Mouse (Mus musculus) E14TG2a.4 (cell line): Measurements from ENCODE around the gene Tspan3.

Source experiments
- CTCF ChIP-seq: conservative IDR thresholded peaks from 2 replicates; pipeline ENCODE4 v1.5.1; 2014; ENCODE audit warnings: low read length
- NANOG ChIP-seq: IDR thresholded peaks from 2 replicates; pipeline ENCODE4 v1.6.1; 2014; ENCODE audit warnings: borderline replicate concordance, low read length, mixed read lengths
- POU5F1 ChIP-seq: IDR thresholded peaks from 2 replicates; pipeline ENCODE4 v1.6.1; 2014; ENCODE audit warnings: low read length, borderline replicate concordance

- TF ChIP-seq CTCF, result no peak
- TF ChIP-seq NANOG, result no peak
- no peak for TF ChIP-seq POU5F1
These were observed 41.7 kb downstream of the Tspan3 start for GRCm38 (mm10) chr9:56123613-56124012.
